ENCODE assay signal across 14 mouse cellular contexts in genomic region chr9:37568605-37569214, GRCm38 (mm10). TPM values are rescaled to one million over a fixed set of nuclear protein-coding genes. Genes with fewer than 3 reads are reported as not detected.
A peak's percentile ranks its signal among the peaks of the same experiment; 100 is the strongest.
DNase-seq lines count a peak whose midpoint lies in the region; ATAC-seq lines count a peak whose summit lies in the region.
"Had no signal": no experiment of that assay in that cellular context is flagged by ENCODE, and none has a peak within 500 bp of the region (broad histone marks: within the 10 kb centered on the region; RNA-seq: fewer than 3 reads in every experiment).

No protein-coding gene starts in this region.

- no peaks in the 10 kb centered on the region for H3K9me3 ChIP-seq in heart, embryonic 14.5 days (ENCODE audit: control insufficient read depth, low read length)
- H3K9me3 ChIP-seq in neural tube, embryonic 12.5 days, result no peaks in the 10 kb centered on the region
- H3K9me3 ChIP-seq: embryonic facial prominence, embryonic 13.5 days had no signal

- H3K4me2 ChIP-seq in heart, embryonic 14.5 days (ENCODE audit: low read length), result peak overlapping the region; percentile 58
- no peak overlapping the region for H3K4me2 ChIP-seq in neural tube, embryonic 12.5 days (replicated peaks)

- H3K4me1 ChIP-seq in heart, embryonic 14.5 days (ENCODE audit: control insufficient read depth in 2 of 2, insufficient read depth in 2 of 2, low read length in 2 of 2), result peaks cover 13 to 20% of the 10 kb centered on the region in 2 experiments
- H3K4me1 ChIP-seq in neural tube, embryonic 12.5 days, result 0 out of 2 replicates have a peak, but pooled peaks cover 3% of the 10 kb centered on the region

- H3K4me3 ChIP-seq in heart, embryonic 14.5 days (ENCODE audit: control insufficient read depth in 1 of 2, insufficient read depth in 1 of 2, low read depth in 1 of 2, low read length in 2 of 2), result no peak overlapping the region
- H3K4me3 ChIP-seq in neural tube, embryonic 12.5 days, result no peak overlapping the region
- H3K4me3 ChIP-seq: embryonic facial prominence, embryonic 13.5 days; myocyte had no signal

- no peaks in the 10 kb centered on the region for H3K27me3 ChIP-seq in heart, embryonic 14.5 days (ENCODE audit: control insufficient read depth, insufficient read depth, low read length)
- no peaks in the 10 kb centered on the region for H3K27me3 ChIP-seq in neural tube, embryonic 12.5 days (replicated peaks)

- no peak for ATAC-seq in heart, embryonic 14.5 days (ENCODE audit: insufficient number of reproducible peaks, insufficient read depth, low FRiP score, low read depth)
- 0 out of 2 replicates have a peak, but pooled peaks have one; percentile 29 for ATAC-seq in neural tube, embryonic 12.5 days (ENCODE audit: low FRiP score, low read depth)
- ATAC-seq: activated CD4-positive, CD25-positive, alpha-beta regulatory T cell, adult 4 months had no signal

- H3K36me3 ChIP-seq in heart, embryonic 14.5 days (ENCODE audit: control insufficient read depth, insufficient read depth, low read length), result no peaks in the 10 kb centered on the region
- no peaks in the 10 kb centered on the region for H3K36me3 ChIP-seq in neural tube, embryonic 12.5 days
- H3K36me3 ChIP-seq: embryonic facial prominence, embryonic 13.5 days had no signal

- DNase-seq in heart, adult 8-10 months (ENCODE audit: low spot score), result no peak
- no peak for DNase-seq in neural tube, embryonic 10.5 days (ENCODE audit: extremely low spot score, low spot score)
- DNase-seq in kidney, postnatal 10 days, result peak; percentile 35
- peak; percentile 26 for DNase-seq in yolk sac, embryonic 10.5 days (ENCODE audit: low spot score)
- DNase-seq in B cell, adult 2 months, result no peak
- DNase-seq in cerebellum, postnatal 36 days, result no peak
- DNase-seq: gastrocnemius, postnatal 10 days; lung, postnatal 14 days; thymus, postnatal 25 days had no signal

- H3K9ac ChIP-seq in heart, embryonic 14.5 days (ENCODE audit: low read length), result no peak overlapping the region
- no peak overlapping the region for H3K9ac ChIP-seq in neural tube, embryonic 12.5 days
- H3K9ac ChIP-seq: embryonic facial prominence, embryonic 13.5 days had no signal

- no peak overlapping the region for H3K27ac ChIP-seq in heart, embryonic 14.5 days (replicated peaks in 1 of 2; ENCODE audit: control insufficient read depth in 1 of 2, insufficient read depth in 1 of 2, low read depth in 2 of 2, low read length in 2 of 2)
- no peak overlapping the region for H3K27ac ChIP-seq in neural tube, embryonic 12.5 days
- H3K27ac ChIP-seq: embryonic facial prominence, embryonic 13.5 days had no signal

- 36% methylated on average over 4 of the region's 4 CpGs for WGBS in heart, embryonic 14.5 days
- 38% methylated on average over 4 of the region's 4 CpGs for WGBS in neural tube, embryonic 12.5 days

RNA-seq across cellular contexts. Expression of gene Siae, which starts 13.2 kb away (rescaled TPM):
- 12.0 and 12.7 TPM in 2 replicates for polyA plus RNA-seq in heart, embryonic 14.5 days (2014; fragmentation: Nextera tagmentation; extraction: Ambion mirVana)
- 10 to 100 TPM in 1 of 4 experiments, 1 to 10 TPM in 3; 8.4 to 10.0 (median 9.1) TPM for total RNA-seq in heart, adult 8-10 months (2022)
- 8.8 and 10.5 TPM in 2 replicates for polyA plus RNA-seq in neural tube, embryonic 12.5 days (2016; fragmentation: Nextera tagmentation; extraction: Ambion mirVana)

RNA-seq across cellular contexts. Expression of gene Nrgn, which starts 16.0 kb away (rescaled TPM):
- polyA plus RNA-seq in heart, embryonic 14.5 days (2014; fragmentation: Nextera tagmentation; extraction: Ambion mirVana), result 3.5 and 3.8 TPM in 2 replicates
- total RNA-seq in heart, adult 8-10 months (2022), result 10 to 100 TPM in 2 of 4 experiments, 1 to 10 TPM in 2; 4.8 to 11.7 (median 8.5) TPM
- polyA plus RNA-seq in neural tube, embryonic 12.5 days (2016; fragmentation: Nextera tagmentation; extraction: Ambion mirVana), result 7.0 and 10.3 TPM in 2 replicates

RNA-seq across cellular contexts. Expression of gene Vsig2, which starts 29.7 kb away (rescaled TPM):
- polyA plus RNA-seq in heart, embryonic 14.5 days (2014; fragmentation: Nextera tagmentation; extraction: Ambion mirVana), result 0.74 and 1.6 TPM in 2 replicates
- total RNA-seq in heart, adult 8-10 months (2022), result 1 to 10 TPM; 1.9 to 5.2 (median 3.7) TPM
- polyA plus RNA-seq in neural tube, embryonic 12.5 days (2016; fragmentation: Nextera tagmentation; extraction: Ambion mirVana), result 0.58 and 1.3 TPM in 2 replicates
- polyA plus RNA-seq: activated CD4-positive, CD25-positive, alpha-beta regulatory T cell, adult 4 months; myocyte had no signal

RNA-seq across cellular contexts. Expression of gene Esam, which starts 40.8 kb away (rescaled TPM):
- 78.2 and 81.9 TPM in 2 replicates for polyA plus RNA-seq in heart, embryonic 14.5 days (2014; fragmentation: Nextera tagmentation; extraction: Ambion mirVana)
- 10 to 100 TPM; 53.1 to 62.0 (median 57.0) TPM for total RNA-seq in heart, adult 8-10 months (2022)
- polyA plus RNA-seq in neural tube, embryonic 12.5 days (2016; fragmentation: Nextera tagmentation; extraction: Ambion mirVana), result 37.7 and 38.2 TPM in 2 replicates

RNA-seq across cellular contexts. Expression of gene Spa17, which starts 44.8 kb away (rescaled TPM):
- polyA plus RNA-seq in heart, embryonic 14.5 days (2014; fragmentation: Nextera tagmentation; extraction: Ambion mirVana), result 6.6 and 7.3 TPM in 2 replicates
- total RNA-seq in heart, adult 8-10 months (2022), result 1 to 10 TPM; 2.7 to 3.6 (median 2.9) TPM
- polyA plus RNA-seq in neural tube, embryonic 12.5 days (2016; fragmentation: Nextera tagmentation; extraction: Ambion mirVana), result 14.0 and 17.0 TPM in 2 replicates

Comparison
In these comparisons a context has a peak if more than half of its experiments do, and no peak if none do; other contexts are left out.
1. DNase-seq: peak in kidney, postnatal 10 days (single experiment) and yolk sac, embryonic 10.5 days (single experiment); none in heart, adult 8-10 months (single experiment), neural tube, embryonic 10.5 days (single experiment), B cell, adult 2 months (0 of 2) and cerebellum, postnatal 36 days (0 of 2).